Mouse (Mus musculus) heart, postnatal 0 days (tissue): Measurements from ENCODE around the gene Fdx1l. TPM values are rescaled to one million over a fixed set of nuclear protein-coding genes. Genes with fewer than 3 reads are reported as not detected.

Source experiments
- ATAC-seq: fragments of 200-750 bp; cut with Nextera tagmentation; 2 replicates; pipeline ENCODE4 v1.8.0; 2017; ENCODE audit warnings: low read depth, moderate number of reproducible peaks, moderate library complexity; ENCODE audit not compliant: insufficient read depth
- DNase-seq: peaks from one replicate; pipeline ENCODE4 v3.0.0-alpha.2; 2016; ENCODE audit warnings: low spot score
- H3K27ac ChIP-seq: fragments of 300-500 bp; sonication (generic); 2 replicates; pipeline ENCODE4 v1.5.1; 2014; ENCODE audit warnings: low read depth, mild to moderate bottlenecking
- H3K27me3 ChIP-seq: fragments of 300-500 bp; sonication (generic); 2 replicates; pipeline ENCODE4 v1.6.1; 2014; ENCODE audit warnings: low read length, mixed read lengths; ENCODE audit not compliant: control insufficient read depth, insufficient read depth
- H3K36me3 ChIP-seq: fragments of 300-500 bp; sonication (generic); replicated peaks from 2 replicates; pipeline ENCODE4 v1.6.1; 2014; ENCODE audit warnings: low read length, mixed read lengths; ENCODE audit not compliant: control insufficient read depth, insufficient read depth
- H3K4me1 ChIP-seq: fragments of 300-500 bp; sonication (generic); 2 replicates; pipeline ENCODE4 v1.6.1; 2014; ENCODE audit warnings: antibody characterized with exemption; ENCODE audit not compliant: control insufficient read depth, insufficient read depth
- H3K4me2 ChIP-seq: fragments of 300-500 bp; sonication (generic); 2 replicates; pipeline ENCODE4 v1.6.1; 2014; ENCODE audit warnings: low read depth, mild to moderate bottlenecking, low read length, moderate library complexity
- H3K4me3 ChIP-seq: fragments of 300-500 bp; sonication (generic); 2 replicates; pipeline ENCODE4 v1.5.1; 2014; ENCODE audit warnings: low read depth, low read length
- H3K9ac ChIP-seq: fragments of 300-500 bp; sonication (generic); replicated peaks from 2 replicates; pipeline ENCODE4 v1.6.1; 2014; ENCODE audit warnings: low read depth, low read length, mixed read lengths
- H3K9me3 ChIP-seq: fragments of 300-500 bp; sonication (generic); replicated peaks from 2 replicates; pipeline ENCODE4 v1.6.1; 2016; ENCODE audit warnings: low read length; ENCODE audit not compliant: control insufficient read depth
- CTCF ChIP-seq: IDR thresholded peaks from 2 replicates; pipeline ENCODE4 v1.5.1; 2016; ENCODE audit warnings: antibody characterized with exemption, control low read depth, low read depth
- EP300 ChIP-seq: IDR thresholded peaks from 2 replicates; pipeline ENCODE4 v1.6.1; 2016; ENCODE audit warnings: antibody characterized with exemption, low read depth
- WGBS: fragments of 180-500 bp; shearing (Covaris S2); extraction: QIAGEN DNeasy Blood & Tissue Kit; methylation state at CpG from one replicate; pipeline ENCODE4 v1.1.7; 2014; 5-methylcytosine and 5-hydroxymethylcytosine counted together
- polyA plus RNA-seq: library from polyadenylated mRNA; unstranded; fragments of >200 nt; fragmentation: Nextera tagmentation; extraction: Ambion mirVana; gene quantifications from 2 replicates; pipeline ENCODE4 v1.2.1, GENCODE M21; 2015
- total RNA-seq: library from RNA; depleted of rRNA; stranded (reverse); fragments of >200 nt; gene quantifications from 2 replicates; pipeline ENCODE4 v1.2.3, GENCODE M21; 2014; ENCODE audit warnings: low replicate concordance

The Fdx1l gene
- total and polyA plus RNA-seq, 2 experiments from 2014 or later = 51.1 to 79.5 TPM

DNA sequence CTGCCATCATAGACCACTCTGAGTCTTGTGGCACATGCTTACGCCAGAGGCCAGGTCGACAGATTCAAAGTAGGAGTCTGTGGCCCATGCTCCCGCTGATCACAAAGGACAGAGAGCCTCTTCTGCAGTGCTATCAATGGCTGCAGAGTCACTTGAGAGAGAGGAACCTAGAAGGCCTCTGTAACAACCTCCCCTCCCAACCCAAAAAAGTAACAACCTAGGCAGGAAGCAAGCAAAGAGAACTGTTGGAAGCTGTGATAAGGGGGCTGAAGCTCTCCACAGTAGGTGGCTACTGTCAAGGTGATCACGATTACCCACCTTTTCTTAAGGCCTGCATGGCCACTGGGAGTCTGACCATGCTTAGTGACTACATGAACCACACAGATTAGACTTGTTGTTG, 29.9 kb downstream of the Fdx1l start:
- Histone ChIP-seq H3K4me1 (no peaks in the 10 kb centered on the region), H3K4me2 (no peak overlapping the region), H3K27me3 (peaks cover 9% of the 10 kb centered on the region; the same call in 1 of the 2 replicates), H3K9ac (no peak overlapping the region), H3K27ac (no peak overlapping the region), H3K36me3 (no peaks in the 10 kb centered on the region), H3K4me3 (no peak overlapping the region), H3K9me3 (no peaks in the 10 kb centered on the region)
- ATAC-seq (no peak), DNase-seq (no peak)
- 75% methylated on average over 4 of the region's 4 CpGs for WGBS
- no peak for TF ChIP-seq EP300
- no peak for TF ChIP-seq CTCF

DNA sequence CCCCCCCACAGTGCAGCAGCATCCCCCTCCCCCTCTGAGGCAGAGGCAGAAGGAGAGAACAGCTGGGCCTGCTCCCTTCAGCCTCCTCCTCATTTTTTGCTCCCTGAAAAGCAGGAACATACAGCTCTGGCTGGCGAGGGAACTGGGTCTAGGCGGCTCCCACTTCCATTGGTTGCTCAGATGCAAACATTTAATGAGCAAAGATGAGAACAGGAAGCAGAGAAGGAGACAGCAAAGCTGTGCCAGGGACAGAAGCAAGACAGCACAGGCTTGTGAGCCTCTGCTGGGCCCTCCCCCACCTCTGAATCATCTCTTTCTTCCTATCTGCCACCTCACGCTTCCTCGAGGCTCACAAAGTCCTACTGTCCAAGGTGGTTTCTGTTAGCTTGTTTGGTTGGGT, 32.1 kb downstream of the Fdx1l start:
- no peak overlapping the region for H3K9ac ChIP-seq
- peaks cover 30% of the 10 kb centered on the region for H3K27me3 ChIP-seq
- peaks cover 15% of the 10 kb centered on the region; the same call in 1 of the 2 replicates for H3K4me1 ChIP-seq
- no peak overlapping the region for H3K4me3 ChIP-seq
- WGBS = 43% methylated on average over 4 of the region's 4 CpGs
- TF ChIP-seq CTCF = no peak
- TF ChIP-seq EP300 = no peak
- H3K9me3 ChIP-seq = no peaks in the 10 kb centered on the region
- ATAC-seq (no peak), DNase-seq (no peak)
- no peak overlapping the region for H3K27ac ChIP-seq
- H3K36me3 ChIP-seq = no peaks in the 10 kb centered on the region
- H3K4me2 ChIP-seq = no peak overlapping the region

DNA sequence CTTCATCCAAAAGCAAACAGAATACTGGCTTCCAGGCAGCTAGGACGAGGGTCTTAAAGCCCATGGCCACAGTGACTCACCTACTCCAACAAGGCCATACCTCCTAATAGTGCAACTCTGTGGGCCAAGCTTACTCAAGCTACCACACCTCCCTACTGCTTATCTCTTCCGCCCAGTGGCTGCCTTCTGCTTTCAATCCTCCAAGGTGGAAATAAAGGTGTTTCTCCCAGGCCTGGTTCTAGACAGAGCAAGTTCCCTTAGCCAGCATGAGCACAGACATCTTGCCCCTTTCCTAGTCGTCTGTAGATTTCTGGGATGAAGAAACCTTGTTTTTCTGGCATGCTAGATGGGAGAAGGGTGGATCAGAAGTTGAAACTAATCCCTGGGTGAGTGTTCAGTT, 33.6 kb downstream of the Fdx1l start:
- no peak overlapping the region for H3K27ac ChIP-seq
- no peaks in the 10 kb centered on the region for H3K36me3 ChIP-seq

DNA sequence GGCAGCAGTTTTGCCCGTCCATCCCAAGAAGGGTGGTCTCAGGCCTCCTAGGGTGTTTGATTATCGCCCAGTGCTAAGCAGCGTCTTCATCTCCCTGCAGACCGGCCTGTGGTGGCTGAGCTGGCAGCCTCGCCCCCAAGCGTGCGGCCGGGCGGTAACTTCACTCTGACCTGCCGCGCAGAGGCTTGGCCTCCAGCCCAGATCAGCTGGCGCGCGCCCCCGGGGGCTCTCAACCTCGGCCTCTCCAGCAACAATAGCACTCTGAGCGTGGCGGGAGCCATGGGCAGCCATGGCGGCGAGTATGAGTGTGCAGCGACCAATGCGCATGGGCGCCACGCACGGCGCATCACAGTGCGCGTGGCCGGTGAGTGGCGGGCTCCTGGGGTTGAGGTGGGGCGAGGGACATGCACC, 35.9 kb downstream of the Fdx1l start:
- Histone ChIP-seq H3K4me2 (peak overlapping the region; percentile 66), H3K27me3 (peaks cover 67% of the 10 kb centered on the region), H3K9ac (0 out of 2 replicates have a peak overlapping the region, but pooled peaks have one; percentile 16), H3K27ac (no peak overlapping the region), H3K4me1 (peaks cover 25% of the 10 kb centered on the region; the same call in 1 of the 2 replicates), H3K36me3 (no peaks in the 10 kb centered on the region), H3K4me3 (peak overlapping the region; percentile 41), H3K9me3 (no peaks in the 10 kb centered on the region)
- 2% methylated on average over 31 of the region's 31 CpGs for WGBS
- TF ChIP-seq CTCF (no peak), EP300 (no peak)
- DNase-seq (peak; percentile 62), ATAC-seq (peak; percentile 62)

More for the DNA sequence above, 33.6 kb downstream of the Fdx1l start:
- ATAC-seq (no peak), DNase-seq (no peak)
- H3K9me3 ChIP-seq = no peaks in the 10 kb centered on the region
- TF ChIP-seq CTCF (no peak), EP300 (no peak)
- H3K27me3 ChIP-seq = peaks cover 45% of the 10 kb centered on the region
- H3K4me3 ChIP-seq = no peak overlapping the region
- 79% methylated on average over 3 of the region's 3 CpGs for WGBS
- no peak overlapping the region for H3K9ac ChIP-seq
- peaks cover 15% of the 10 kb centered on the region; the same call in 1 of the 2 replicates for H3K4me1 ChIP-seq
- no peak overlapping the region for H3K4me2 ChIP-seq

DNA sequence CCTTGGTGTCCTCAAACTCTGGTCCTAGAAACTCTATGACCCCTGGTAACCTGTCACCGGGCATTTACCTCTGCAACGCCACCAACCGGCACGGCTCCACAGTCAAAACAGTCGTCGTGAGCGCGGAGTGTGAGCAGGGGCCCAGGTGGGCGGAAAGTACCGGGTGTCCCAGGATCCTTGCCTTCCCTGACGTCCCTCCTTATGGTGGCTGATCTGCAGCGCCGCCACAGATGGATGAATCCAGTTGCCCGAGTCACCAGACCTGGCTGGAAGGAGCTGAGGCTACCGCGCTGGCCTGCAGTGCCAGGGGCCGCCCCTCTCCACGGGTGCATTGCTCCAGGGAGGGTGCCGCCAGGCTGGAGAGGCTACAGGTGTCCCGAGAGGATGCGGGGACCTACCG, 36.7 kb downstream of the Fdx1l start:
- H3K4me2 ChIP-seq = peak overlapping the region; percentile 66
- no peak for DNase-seq
- H3K4me3 ChIP-seq = peak overlapping the region; percentile 41; the same call in 1 of the 2 replicates
- no peak overlapping the region for H3K27ac ChIP-seq
- no peaks in the 10 kb centered on the region for H3K36me3 ChIP-seq
- peaks cover 32% of the 10 kb centered on the region; the same call in 1 of the 2 replicates for H3K4me1 ChIP-seq
- ATAC-seq = no peak
- 4% methylated on average over 22 of the region's 22 CpGs for WGBS
- no peak overlapping the region for H3K9ac ChIP-seq
- no peak for TF ChIP-seq CTCF
- no peak for TF ChIP-seq EP300
- peaks cover 76% of the 10 kb centered on the region for H3K27me3 ChIP-seq
- no peaks in the 10 kb centered on the region for H3K9me3 ChIP-seq

DNA sequence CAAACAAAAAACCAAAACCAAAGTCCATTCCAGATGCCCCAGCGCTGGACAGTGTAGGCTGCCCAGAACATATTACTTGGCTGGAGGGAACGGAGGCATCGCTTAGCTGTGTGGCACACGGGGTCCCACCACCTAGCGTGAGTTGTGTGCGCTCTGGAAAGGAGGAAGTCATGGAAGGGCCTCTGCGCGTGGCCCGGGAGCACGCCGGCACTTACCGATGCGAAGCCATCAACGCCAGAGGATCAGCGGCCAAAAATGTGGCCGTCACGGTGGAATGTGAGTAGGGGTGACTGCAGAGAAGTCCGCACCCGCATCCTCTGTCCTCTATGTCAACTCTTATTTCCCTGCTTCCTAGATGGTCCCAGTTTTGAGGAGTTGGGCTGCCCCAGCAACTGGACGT, 37.3 kb downstream of the Fdx1l start:
- Histone ChIP-seq H3K4me3 (no peak overlapping the region), H3K9me3 (no peaks in the 10 kb centered on the region), H3K27me3 (peaks cover 76% of the 10 kb centered on the region), H3K4me2 (no peak overlapping the region), H3K27ac (no peak overlapping the region), H3K9ac (no peak overlapping the region), H3K4me1 (peaks cover 36% of the 10 kb centered on the region; the same call in 1 of the 2 replicates), H3K36me3 (no peaks in the 10 kb centered on the region)
- DNase-seq (no peak), ATAC-seq (no peak)
- 13% methylated on average over 20 of the region's 20 CpGs for WGBS
- TF ChIP-seq EP300 (no peak), CTCF (no peak)
